Mouse (Mus musculus) CH12.LX (cell line): ENCODE data around the gene Tstd2. TPM values are rescaled to one million over a fixed set of nuclear protein-coding genes. Genes with fewer than 3 reads are reported as not detected.

Source experiments
- DNase-seq: peaks from one replicate; pipeline ENCODE4 v3.0.0-alpha.2; 2013; ENCODE audit errors: extremely low read depth
- H3K27ac ChIP-seq: 2 replicates; pipeline ENCODE4 v1.5.1; 2012; ENCODE audit warnings: low read depth, mild to moderate bottlenecking, control low read depth, moderate library complexity; ENCODE audit not compliant: insufficient read depth
- H3K27me3 ChIP-seq: replicated peaks from 2 replicates; pipeline ENCODE3; 2012; ENCODE audit warnings: inconsistent platforms
- H3K36me3 ChIP-seq, 2 experiments: replicated peaks in 1 of 2; 2 replicates each; pipeline versions ENCODE3 to v1.6.1; 2012; ENCODE audit warnings: inconsistent platforms in 1 of 2, low read length in 1 of 2, mild to moderate bottlenecking in 1 of 2, mixed read lengths in 1 of 2, moderate library complexity in 1 of 2; ENCODE audit not compliant: control insufficient read depth in 1 of 2, insufficient read depth in 1 of 2
- H3K4me1 ChIP-seq, 2 experiments: 2 replicates each; pipeline ENCODE4 v1.6.1; 2012; ENCODE audit warnings: inconsistent platforms in 1 of 2, moderate library complexity in 1 of 2; ENCODE audit not compliant: insufficient read depth in 2 of 2, control insufficient read depth in 1 of 2
- H3K4me2 ChIP-seq: 2 replicates; pipeline ENCODE4 v1.6.1; 2012; ENCODE audit warnings: low read depth, mild to moderate bottlenecking, control low read depth; ENCODE audit not compliant: poor library complexity, insufficient read depth, severe bottlenecking
- H3K4me3 ChIP-seq, 3 experiments: fragments of 150-350 bp in 1 of 3; sonication (generic) in 1 of 3; replicated peaks in 1 of 3; 2 replicates each; pipeline versions ENCODE3 to v1.5.1; 2011 to 2012; ENCODE audit warnings: low read depth in 2 of 3, low read length in 2 of 3, mild to moderate bottlenecking in 2 of 3, moderate library complexity in 2 of 3, control low read depth in 1 of 3, improper control_type of control experiment in 1 of 3, inconsistent platforms in 1 of 3, mixed read lengths in 1 of 3; ENCODE audit not compliant: poor library complexity in 1 of 3
- H3K79me2 ChIP-seq: replicated peaks from 2 replicates; pipeline ENCODE4 v1.6.1; 2012; ENCODE audit warnings: mild to moderate bottlenecking, moderate library complexity; ENCODE audit not compliant: control insufficient read depth, poor library complexity, insufficient read depth, severe bottlenecking; ENCODE audit errors: extremely low read depth
- H3K9ac ChIP-seq: 2 replicates; pipeline ENCODE4 v1.6.1; 2012; ENCODE audit warnings: low read depth, mild to moderate bottlenecking, control low read depth, moderate library complexity; ENCODE audit not compliant: insufficient read depth
- H3K9me3 ChIP-seq: replicated peaks from 2 replicates; pipeline ENCODE3; 2012; ENCODE audit warnings: low read length, inconsistent platforms, mixed read lengths
- BHLHE40 ChIP-seq: IDR thresholded peaks from 2 replicates; pipeline ENCODE4 v1.6.1; 2011; ENCODE audit warnings: mild to moderate bottlenecking, low read depth, low read length, improper control_type of control experiment
- CHD1 ChIP-seq: IDR thresholded peaks from 2 replicates; pipeline ENCODE4 v1.6.1; 2012; ENCODE audit warnings: low read depth, low read length, improper control_type of control experiment, inconsistent platforms
- CHD2 ChIP-seq: IDR thresholded peaks from 2 replicates; pipeline ENCODE4 v1.6.1; 2011; ENCODE audit warnings: low read length, improper control_type of control experiment
- E2F4 ChIP-seq: IDR thresholded peaks from 2 replicates; pipeline ENCODE4 v1.6.1; 2011; ENCODE audit warnings: low read depth, low read length, improper control_type of control experiment; ENCODE audit not compliant: insufficient replicate concordance
- ELF1 ChIP-seq: IDR thresholded peaks from 2 replicates; pipeline ENCODE4 v1.6.1; 2014; ENCODE audit warnings: low read depth, mild to moderate bottlenecking, inconsistent platforms, low read length, improper control_type of control experiment
- EP300 ChIP-seq: IDR thresholded peaks from 2 replicates; pipeline ENCODE4 v1.6.1; 2011; ENCODE audit warnings: low read length, improper control_type of control experiment
- GABPA ChIP-seq: IDR thresholded peaks from 2 replicates; pipeline ENCODE4 v1.6.1; 2012; ENCODE audit warnings: low read depth, low read length, improper control_type of control experiment, inconsistent platforms; ENCODE audit not compliant: insufficient replicate concordance
- HCFC1 ChIP-seq: IDR thresholded peaks from 2 replicates; pipeline ENCODE4 v1.6.1; 2012; ENCODE audit warnings: low read depth, mild to moderate bottlenecking, inconsistent platforms, low read length, improper control_type of control experiment
- IRF4 ChIP-seq: IDR thresholded peaks from 2 replicates; pipeline ENCODE4 v1.6.1; 2014; ENCODE audit warnings: low read depth, mild to moderate bottlenecking, inconsistent platforms, low read length, improper control_type of control experiment
- JUN ChIP-seq: IDR thresholded peaks from 2 replicates; pipeline ENCODE4 v1.6.1; 2011; ENCODE audit warnings: low read depth, mild to moderate bottlenecking, low read length, improper control_type of control experiment, moderate library complexity; ENCODE audit not compliant: insufficient read depth
- JUND ChIP-seq: conservative IDR thresholded peaks from 2 replicates; pipeline ENCODE4 v1.6.1; 2011; ENCODE audit warnings: low read depth, low read length, improper control_type of control experiment
- MAFK ChIP-seq: IDR thresholded peaks from 2 replicates; pipeline ENCODE4 v1.6.1; 2011; ENCODE audit warnings: low read length, improper control_type of control experiment; ENCODE audit not compliant: insufficient replicate concordance
- MEF2A ChIP-seq: IDR thresholded peaks from 2 replicates; pipeline ENCODE4 v1.6.1; 2014; ENCODE audit warnings: low read depth, mild to moderate bottlenecking, inconsistent platforms, low read length, improper control_type of control experiment, borderline replicate concordance
- MXI1 ChIP-seq: IDR thresholded peaks from 2 replicates; pipeline ENCODE4 v1.6.1; 2011; ENCODE audit warnings: mild to moderate bottlenecking, low read depth, low read length, improper control_type of control experiment
- MYC ChIP-seq: IDR thresholded peaks from 2 replicates; pipeline ENCODE4 v1.6.1; 2011; ENCODE audit warnings: low read depth, mild to moderate bottlenecking, improper control_type of control experiment, low read length
- NELFE ChIP-seq: IDR thresholded peaks from 2 replicates; pipeline ENCODE4 v1.6.1; 2011; ENCODE audit warnings: low read depth, low read length, improper control_type of control experiment
- NRF1 ChIP-seq: IDR thresholded peaks from 2 replicates; pipeline ENCODE4 v1.6.1; 2014; ENCODE audit warnings: low read depth, mild to moderate bottlenecking, inconsistent platforms, low read length, improper control_type of control experiment, moderate library complexity
- PAX5 ChIP-seq: IDR thresholded peaks from 2 replicates; pipeline ENCODE4 v1.6.1; 2012; ENCODE audit warnings: low read length, inconsistent platforms, mixed read lengths
- POLR2A ChIP-seq: IDR thresholded peaks from 2 replicates; pipeline ENCODE4 v1.6.1; 2011; ENCODE audit warnings: low read depth, mild to moderate bottlenecking, improper control_type of control experiment, low read length
- RAD21 ChIP-seq: IDR thresholded peaks from 2 replicates; pipeline ENCODE4 v1.6.1; 2011; ENCODE audit warnings: low read depth, mild to moderate bottlenecking, low read length, improper control_type of control experiment, moderate library complexity
- RCOR1 ChIP-seq: conservative IDR thresholded peaks from 2 replicates; pipeline ENCODE4 v1.6.1; 2012; ENCODE audit warnings: low read depth, mild to moderate bottlenecking, inconsistent platforms, low read length, improper control_type of control experiment
- SIN3A ChIP-seq: IDR thresholded peaks from 2 replicates; pipeline ENCODE4 v1.6.1; 2012; ENCODE audit warnings: low read length, improper control_type of control experiment, inconsistent platforms
- SMC3 ChIP-seq: IDR thresholded peaks from 2 replicates; pipeline ENCODE4 v1.6.1; 2011; ENCODE audit warnings: low read depth, low read length, improper control_type of control experiment
- TBP ChIP-seq: conservative IDR thresholded peaks from 2 replicates; pipeline ENCODE4 v1.6.1; 2011; ENCODE audit warnings: low read depth, low read length, improper control_type of control experiment
- TCF12 ChIP-seq: IDR thresholded peaks from 2 replicates; pipeline ENCODE4 v1.6.1; 2014; ENCODE audit warnings: low read depth, mild to moderate bottlenecking, inconsistent platforms, low read length, improper control_type of control experiment
- UBTF ChIP-seq: IDR thresholded peaks from 2 replicates; pipeline ENCODE4 v1.6.1; 2012; ENCODE audit warnings: low read depth, mild to moderate bottlenecking, inconsistent platforms, low read length, improper control_type of control experiment, moderate library complexity
- USF1 ChIP-seq: IDR thresholded peaks from 2 replicates; pipeline ENCODE4 v1.6.1; 2014; ENCODE audit warnings: low read depth, mild to moderate bottlenecking, inconsistent platforms, low read length, improper control_type of control experiment
- ZC3H11A ChIP-seq: IDR thresholded peaks from 2 replicates; pipeline ENCODE4 v1.6.1; 2012; ENCODE audit warnings: low read depth, mild to moderate bottlenecking, inconsistent platforms, low read length, improper control_type of control experiment
- ZNF384 ChIP-seq: IDR thresholded peaks from 2 replicates; pipeline ENCODE4 v1.6.1; 2012; ENCODE audit warnings: low read depth, low read length, improper control_type of control experiment, inconsistent platforms
- dilution Hi-C: fragments of 300-500 bp; cut with MboI; formaldehyde crosslinking; loops from 2 replicates; pipeline ENCODE4 v1.14.3; 2020; ENCODE audit warnings: low sequenced_read_pairs; ENCODE audit not compliant: extremely low pct_unique_long_range_greater_than_20kb, extremely low pct_ligation_motif_present
- in situ Hi-C: fragments of 300-500 bp; cut with MboI; formaldehyde crosslinking; loops from 3 replicates; pipeline ENCODE4 v1.14.3; 2019; ENCODE audit warnings: low sequenced_read_pairs, low pct_ligation_motif_present, low pct_unique_long_range_greater_than_20kb, mixed read lengths
- polyA plus RNA-seq: library from polyadenylated mRNA; unstranded; fragments of >175 nt; gene quantifications from 2 replicates; pipeline ENCODE4 v1.2.1, GENCODE M21; 2012; ENCODE audit warnings: low read depth; ENCODE audit not compliant: insufficient read length
- total RNA-seq, 2 experiments: library from RNA; depleted of rRNA; stranded (reverse); fragments of 300-350 nt in 1 of 2; fragments of >200 nt in 1 of 2; gene quantifications; 2 replicates each; pipeline ENCODE4 v1.2.3; 2012 to 2014

Gene Tstd2
- total and polyA plus RNA-seq, 3 experiments, result 29.1 to 36.4 (median 30.4) TPM

GRCm38 (mm10) chr4:46101211-46101711 lies 37.2 kb downstream of the Tstd2 start:
- dilution Hi-C loops, result no loop called here
- DNase-seq, result no peak
- H3K4me1 ChIP-seq, result peaks cover 20 to 39% of the 10 kb centered on the region in 2 experiments
- TF ChIP-seq HCFC1 (no peak), ZNF384 (no peak), MEF2A (no peak), RCOR1 (no peak), USF1 (no peak), PAX5 (no peak), BHLHE40 (no peak), MXI1 (no peak), MYC (no peak), E2F4 (no peak), CHD2 (no peak), SIN3A (no peak), ELF1 (no peak), NRF1 (no peak), CHD1 (no peak), TCF12 (no peak), TBP (no peak), GABPA (no peak), IRF4 (no peak)
- H3K27ac ChIP-seq, result no peak overlapping the region
- peaks cover 0 to 16% of the 10 kb centered on the region in 2 experiments for H3K36me3 ChIP-seq
- H3K4me2 ChIP-seq, result no peak overlapping the region
- H3K79me2 ChIP-seq, result no peaks in the 10 kb centered on the region
- H3K9ac ChIP-seq, result no peak overlapping the region
- H3K27me3 ChIP-seq, result no peaks in the 10 kb centered on the region
- no peaks in the 10 kb centered on the region for H3K9me3 ChIP-seq
- in situ Hi-C loops, result no loop called here
- no peak overlapping the region for H3K4me3 ChIP-seq

GRCm38 (mm10) chr4:46100539-46100938 lies 38.0 kb downstream of the Tstd2 start:
- dilution Hi-C loops, result no loop called here
- in situ Hi-C loops, result no loop called here
- Histone ChIP-seq H3K27ac (no peak overlapping the region), H3K4me2 (no peak overlapping the region), H3K27me3 (no peaks in the 10 kb centered on the region), H3K9ac (no peak overlapping the region), H3K9me3 (no peaks in the 10 kb centered on the region), H3K4me3 (no peak overlapping the region), H3K36me3 (peaks cover 0 to 17% of the 10 kb centered on the region in 2 experiments), H3K4me1 (peaks cover 27 to 46% of the 10 kb centered on the region in 2 experiments), H3K79me2 (no peaks in the 10 kb centered on the region)
- no peak for DNase-seq
- TF ChIP-seq RAD21 (no peak), NRF1 (no peak), MEF2A (no peak), CHD1 (no peak), IRF4 (no peak), USF1 (no peak), EP300 (no peak), ZC3H11A (no peak), HCFC1 (no peak), JUN (no peak), UBTF (no peak), POLR2A (no peak), JUND (no peak), RCOR1 (no peak), MYC (no peak), MAFK (no peak), CHD2 (no peak), SMC3 (no peak), NELFE (no peak)
